Mouse (Mus musculus) erythroblast, embryonic 14.5 days (primary cell): ENCODE data around the gene Kif2a.

ENCODE experiments used
- GATA1 ChIP-seq: IDR thresholded peaks from 2 replicates; pipeline ENCODE4 v1.6.1; 2012; ENCODE audit warnings: low read length, inconsistent platforms, mixed read lengths
- TAL1 ChIP-seq: IDR thresholded peaks from 3 replicates; pipeline ENCODE4 v1.6.1; 2012; ENCODE audit warnings: low read length, inconsistent platforms, mixed read lengths

DNA sequence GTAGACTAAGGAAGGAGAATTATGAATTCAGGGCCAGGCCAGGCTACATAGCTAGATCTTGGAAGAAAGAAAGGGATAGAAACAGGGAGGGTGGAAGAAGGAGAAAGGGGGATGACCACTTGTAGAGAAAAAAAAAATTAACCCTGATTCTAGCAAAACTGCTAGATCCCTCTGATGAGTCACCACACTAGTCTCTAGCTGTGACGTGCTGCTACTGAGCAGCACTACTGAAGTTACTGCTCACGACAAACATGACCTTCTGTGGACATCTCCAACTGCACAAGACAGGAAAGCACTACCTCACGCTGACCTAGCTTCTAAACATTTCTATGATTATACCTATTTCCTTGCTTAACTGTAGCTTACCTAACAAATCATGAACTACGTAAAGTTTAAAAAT lies 93.6 kb downstream of the Kif2a start:
- TF ChIP-seq GATA1, result no peak
- TF ChIP-seq TAL1, result no peak
